Mouse (Mus musculus): Measurements from ENCODE around the gene Spindoc.

The Spindoc gene

GRCm38 (mm10) chr19:7314976-7315586, 67.7 kb downstream of the Spindoc start:
- TF ChIP-seq GATA4 (IDR thresholded peaks at IDR 0.05; ENCODE audit: insufficient replicate concordance, low read length), result no peak

GRCm38 (mm10) chr19:7313660-7314059, 69.1 kb downstream of the Spindoc start:
- no peak for TF ChIP-seq GATA4 (IDR thresholded peaks at IDR 0.05; ENCODE audit: insufficient replicate concordance, low read length)

- TF ChIP-seq GATA4 (IDR thresholded peaks at IDR 0.05; ENCODE audit: insufficient replicate concordance, low read length), result no peak
These were observed 71.5 kb downstream of the Spindoc start for GRCm38 (mm10) chr19:7311306-7311705.

- no peak for TF ChIP-seq GATA4 (IDR thresholded peaks at IDR 0.05; ENCODE audit: insufficient replicate concordance, low read length)
These were observed 72.1 kb downstream of the Spindoc start for GRCm38 (mm10) chr19:7310704-7311103.

GRCm38 (mm10) chr19:7309738-7310330, 73.0 kb downstream of the Spindoc start:
- TF ChIP-seq GATA4 (IDR thresholded peaks at IDR 0.05; ENCODE audit: insufficient replicate concordance, low read length), result no peak

GRCm38 (mm10) chr19:7307995-7308770, 74.6 kb downstream of the Spindoc start:
- TF ChIP-seq GATA4 (IDR thresholded peaks at IDR 0.05; ENCODE audit: insufficient replicate concordance, low read length), result no peak

- peak; percentile 34; the same call in 1 of the 2 replicates for TF ChIP-seq GATA4 (IDR thresholded peaks at IDR 0.05; ENCODE audit: insufficient replicate concordance, low read length)
These were observed 75.8 kb downstream of the Spindoc start for GRCm38 (mm10) chr19:7306968-7307367.

GRCm38 (mm10) chr19:7305380-7306310, 77.1 kb downstream of the Spindoc start:
- TF ChIP-seq GATA4 (IDR thresholded peaks at IDR 0.05; ENCODE audit: insufficient replicate concordance, low read length), result no peak

GRCm38 (mm10) chr19:7304801-7305200, 78.0 kb downstream of the Spindoc start:
- TF ChIP-seq GATA4 (IDR thresholded peaks at IDR 0.05; ENCODE audit: insufficient replicate concordance, low read length), result no peak
